Mouse (Mus musculus): ENCODE data around the gene Mtg1.

The Mtg1 gene

GRCm38 (mm10) chr7:140188391-140189328 lies 51.3 kb downstream of the Mtg1 start:
- peak; percentile 72 for DNase-seq (ENCODE audit: low read depth, low spot score)

DNA sequence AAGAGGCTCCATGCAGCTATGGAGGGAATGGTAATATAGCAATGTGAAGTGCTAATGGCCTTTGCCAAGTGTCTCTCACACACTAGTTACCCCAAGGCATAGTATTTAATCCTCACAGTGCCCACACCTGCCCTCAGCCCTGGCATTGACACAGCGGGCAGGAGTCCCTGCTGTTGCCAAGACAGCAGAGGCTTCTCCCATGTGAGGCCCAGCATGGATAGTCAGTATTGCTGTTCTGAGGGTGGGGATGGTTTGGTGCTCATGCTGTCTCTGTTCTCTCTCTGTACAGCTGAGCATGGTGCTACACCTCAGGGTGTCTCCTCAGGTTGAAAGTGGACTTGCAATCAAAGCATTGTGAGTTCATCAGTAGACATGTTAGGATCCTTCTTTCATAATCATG lies 53.1 kb downstream of the Mtg1 start:
- no peak for DNase-seq (ENCODE audit: low read depth, low spot score)

DNA sequence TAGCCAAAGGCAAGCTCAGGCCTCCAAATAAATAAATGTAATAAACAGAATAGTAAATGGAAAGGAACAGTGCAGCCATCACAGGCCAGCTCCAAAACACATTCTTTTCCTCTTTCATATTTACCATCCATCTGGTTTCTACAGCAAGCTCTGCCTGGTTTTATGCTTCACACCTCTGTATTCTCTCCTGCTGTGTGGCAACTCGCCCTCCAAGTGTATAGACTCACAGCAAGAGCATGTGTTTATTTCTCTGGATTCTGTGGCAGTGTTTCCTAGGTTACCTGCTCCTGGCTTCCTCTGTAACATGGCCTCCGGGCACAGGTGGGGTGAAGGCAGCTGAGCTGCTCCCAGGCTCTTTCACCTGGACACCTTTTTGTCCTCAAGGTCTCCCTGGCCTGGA lies 55.1 kb downstream of the Mtg1 start:
- peak; percentile 10 for DNase-seq (ENCODE audit: low read depth, low spot score)

DNA sequence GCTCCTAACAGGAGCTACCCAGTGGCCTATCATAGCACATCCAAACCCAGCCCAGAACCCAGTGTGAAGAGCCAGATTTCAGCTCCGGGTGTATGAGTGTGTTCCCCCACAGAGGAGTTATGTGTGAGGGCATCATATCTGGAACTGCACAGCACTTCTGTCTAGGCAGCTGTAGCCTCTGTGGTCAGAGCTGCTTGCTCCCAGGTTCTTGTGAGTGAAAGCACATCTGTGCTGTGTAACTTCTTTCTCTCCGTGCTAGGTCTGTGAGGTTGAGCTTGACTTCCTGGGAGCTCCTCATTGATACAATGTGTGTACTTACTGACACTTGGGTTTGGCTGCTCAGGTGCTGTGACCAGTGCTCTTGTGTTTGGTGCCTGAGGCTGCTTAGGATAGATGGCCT lies 55.5 kb downstream of the Mtg1 start:
- DNase-seq (ENCODE audit: low read depth, low spot score) = no peak

DNA sequence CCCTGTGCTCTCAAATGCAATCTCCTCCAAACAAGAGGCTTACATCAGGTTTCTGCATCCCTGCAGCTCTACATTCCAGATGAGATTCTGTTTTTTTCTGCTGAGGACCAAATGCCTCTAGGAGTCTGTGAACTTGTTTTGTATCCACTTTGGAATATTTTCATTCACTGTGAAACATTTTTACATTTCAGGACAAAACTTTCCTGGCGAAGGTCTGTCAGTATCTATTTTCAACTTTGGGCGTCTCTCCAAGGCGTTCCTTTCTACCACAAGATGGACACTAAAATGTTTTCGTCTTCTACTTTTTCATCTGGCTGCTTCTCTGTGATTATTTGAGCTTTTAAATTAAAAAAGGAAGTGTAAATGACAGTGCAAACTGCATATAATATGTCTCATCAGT lies 56.7 kb downstream of the Mtg1 start:
- DNase-seq (ENCODE audit: low read depth, low spot score) = no peak

DNA sequence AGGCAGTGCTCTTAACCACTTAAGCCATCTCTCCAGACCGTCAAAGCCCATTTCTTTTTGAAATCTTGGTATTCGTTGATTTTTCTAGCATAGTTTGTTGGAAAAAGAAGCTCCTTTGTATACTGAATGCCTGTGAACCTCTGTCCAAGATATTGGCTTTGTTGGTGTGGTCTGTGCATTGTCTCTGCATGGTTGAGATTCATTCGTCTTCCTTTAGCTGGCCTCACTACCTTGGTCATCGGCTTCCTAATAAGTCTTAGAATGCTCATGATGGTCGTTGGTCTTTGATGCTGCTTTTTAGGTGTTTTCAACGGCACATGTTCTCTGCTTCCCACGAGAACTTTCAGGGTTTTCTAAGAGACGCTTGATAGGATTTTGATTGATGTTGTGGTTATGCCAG lies 58.6 kb downstream of the Mtg1 start:
- no peak for DNase-seq (ENCODE audit: low read depth, low spot score)
